Comparison of ENCODE assay signal across 14 mouse cellular contexts in the genomic region with DNA sequence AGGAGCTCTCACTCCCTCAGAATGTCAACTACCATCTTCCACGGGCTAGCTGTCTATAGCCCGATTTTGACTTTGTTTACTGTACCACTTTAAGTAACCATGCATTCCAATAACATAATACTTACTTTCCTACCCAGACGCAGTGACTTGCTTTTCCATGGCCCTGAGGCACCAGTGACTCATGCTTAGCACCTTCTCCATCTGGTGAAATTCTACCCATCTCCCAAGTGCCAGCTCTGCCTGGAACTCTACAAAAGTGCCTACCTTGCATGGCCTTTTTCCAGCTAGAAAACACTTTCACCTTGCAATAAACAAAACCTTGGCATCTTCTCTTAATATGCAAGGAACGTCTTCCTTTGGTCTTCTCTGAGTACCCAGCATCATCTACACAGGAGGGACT.
"Had no signal": no experiment of that assay in that cellular context is flagged by ENCODE, and none has a peak within 500 bp of the region (broad histone marks: within the 10 kb centered on the region; RNA-seq: fewer than 3 reads in every experiment).

No protein-coding gene starts in this region.

- H3K4me3 ChIP-seq: lung, embryonic 15.5 days; megakaryocyte, embryonic 14.5 days; midbrain, embryonic 13.5 days; midbrain, embryonic 15.5 days; neural tube, embryonic 12.5 days; stomach, embryonic 15.5 days had no signal

- H3K27ac ChIP-seq: lung, embryonic 15.5 days; macrophage; midbrain, embryonic 13.5 days; midbrain, embryonic 15.5 days; neural tube, embryonic 12.5 days; stomach, embryonic 15.5 days; stomach, postnatal 0 days had no signal

- DNase-seq: liver, postnatal 0 days; lung, adult 2 months; lung, postnatal 14 days; lung, postnatal 36 days; thymus, adult 2 months; thymus, postnatal 36 days had no signal
